Mouse (Mus musculus) lung, postnatal 0 days (tissue): ENCODE measurements around the gene Akap11.

Experiments
- CTCF ChIP-seq: IDR thresholded peaks from 2 replicates; pipeline ENCODE4 v1.5.1; 2016; ENCODE audit warnings: antibody characterized with exemption, mild to moderate bottlenecking
- EP300 ChIP-seq: IDR thresholded peaks from 2 replicates; pipeline ENCODE4 v1.6.1; 2016; ENCODE audit warnings: antibody characterized with exemption, mild to moderate bottlenecking, control low read depth

DNA sequence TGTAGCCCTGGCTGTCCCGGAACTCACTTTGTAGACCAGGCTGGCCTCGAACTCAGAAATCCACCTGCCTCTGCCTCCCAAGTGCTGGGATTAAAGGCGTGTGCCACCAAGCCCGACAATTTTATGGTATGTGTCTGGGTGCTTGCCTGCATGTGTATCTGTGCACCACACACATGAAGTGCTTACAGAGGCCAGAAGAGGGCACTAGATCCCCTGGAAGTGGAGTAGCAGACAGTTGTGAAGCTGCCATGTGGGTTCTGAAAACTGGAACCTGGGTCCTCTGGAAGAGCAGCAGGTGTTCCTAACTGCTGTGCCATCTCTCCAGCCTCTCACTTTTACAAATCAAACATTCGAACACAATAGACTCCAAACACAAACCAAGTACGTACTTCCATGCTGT is 17.1 kb upstream of the Akap11 start:
- TF ChIP-seq CTCF (peak; percentile 28; the same call in 1 of the 2 replicates), EP300 (no peak)
